Mouse (Mus musculus) CD4-positive helper T cell, adult 2 months (primary cell): ENCODE results near the gene Rnf220.

Experiments
- DNase-seq: peaks from one replicate; pipeline ENCODE4 v3.0.0-alpha.2; 2012; ENCODE audit warnings: low read depth, missing footprints, low spot score

Rnf220 gene

DNA sequence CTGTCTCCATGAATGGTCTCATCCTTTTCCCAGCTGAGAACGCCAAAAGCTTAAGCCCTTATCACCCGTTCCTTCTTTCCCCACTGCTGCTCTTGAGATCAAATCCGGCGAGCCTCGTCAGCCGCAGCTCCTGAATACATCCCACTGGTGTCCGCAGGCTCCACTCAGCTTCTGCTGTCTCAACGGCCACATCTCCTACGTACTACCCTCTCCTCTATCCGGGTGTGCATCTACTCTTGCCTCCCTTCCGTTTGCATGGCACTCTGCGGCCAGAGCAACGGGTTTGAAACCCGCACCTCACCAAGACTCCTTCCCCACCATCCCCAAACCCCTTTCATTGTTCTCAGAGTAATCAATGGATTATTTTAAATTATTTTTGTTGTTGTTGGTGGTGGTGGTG lies 58.8 kb downstream of the Rnf220 start:
- no peak for DNase-seq

DNA sequence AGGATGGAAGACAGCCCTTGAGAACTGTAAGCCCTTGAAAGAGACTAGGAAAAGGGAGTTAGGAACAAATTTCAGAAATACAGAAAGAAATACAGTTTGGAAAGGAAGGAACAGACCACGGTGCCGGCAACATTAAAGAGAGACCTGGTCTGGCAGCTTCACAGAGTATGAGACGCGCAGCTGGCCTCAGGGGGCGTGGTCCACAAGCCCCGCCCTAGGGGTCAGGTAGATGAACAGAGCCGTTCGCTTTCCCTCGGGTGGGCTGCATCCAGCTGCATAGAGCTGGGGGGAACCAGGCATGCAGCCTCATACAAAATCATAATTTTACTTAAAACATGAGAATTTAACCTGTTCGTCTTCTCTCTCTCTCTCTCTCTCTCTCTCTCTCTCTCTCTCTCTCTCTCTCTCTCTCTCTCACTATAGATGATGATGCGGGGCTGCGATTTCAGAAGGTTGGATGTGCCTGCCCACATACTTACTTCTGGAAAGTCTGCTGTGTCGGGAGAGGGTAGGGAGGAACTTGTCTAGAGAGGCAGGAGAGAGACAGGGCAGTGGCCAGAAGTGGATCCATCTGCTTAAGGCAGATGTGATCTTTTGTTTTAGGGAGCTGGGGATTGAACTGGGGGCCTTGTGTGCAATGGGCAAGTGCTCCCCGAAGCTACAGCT lies 59.7 kb downstream of the Rnf220 start:
- no peak for DNase-seq

DNA sequence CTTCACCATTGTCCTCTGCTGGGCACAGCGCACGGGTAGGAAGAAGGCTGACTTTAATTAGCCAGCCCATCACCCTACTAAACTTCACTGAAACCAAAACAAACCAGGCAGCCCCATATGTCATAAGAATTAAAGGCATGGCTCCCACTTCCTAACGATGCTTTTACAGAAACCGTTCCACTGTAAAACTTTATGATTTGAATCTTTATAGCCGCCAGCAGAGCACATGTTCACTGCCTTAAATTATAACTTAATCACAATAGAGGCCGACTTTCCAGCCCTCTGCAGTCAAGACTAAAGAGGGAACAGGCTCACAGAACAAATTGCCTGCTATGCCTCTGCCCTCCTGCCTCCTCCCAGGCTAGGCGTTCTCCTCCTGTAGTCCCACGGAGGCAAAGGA lies 62.5 kb downstream of the Rnf220 start:
- DNase-seq: no peak

DNA sequence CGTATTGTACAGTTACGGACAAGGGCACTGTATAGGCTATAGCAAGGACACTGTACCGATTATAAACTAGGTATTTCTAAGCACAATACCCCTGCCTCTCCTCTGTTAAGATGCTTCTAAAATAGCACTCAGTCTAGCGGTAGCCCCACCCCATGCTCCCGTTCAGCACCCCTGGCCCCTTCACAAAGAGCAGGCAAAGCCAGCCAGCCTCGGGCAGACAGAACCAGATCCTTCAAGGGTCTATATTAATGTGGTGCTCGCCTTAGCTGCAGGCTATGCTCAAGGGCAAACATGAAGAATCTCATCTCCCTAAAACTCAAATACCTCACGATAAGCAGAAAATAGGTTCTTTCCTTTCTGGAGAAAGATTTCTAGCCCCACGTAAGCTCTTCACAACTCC lies 67.2 kb downstream of the Rnf220 start:
- no peak for DNase-seq

DNA sequence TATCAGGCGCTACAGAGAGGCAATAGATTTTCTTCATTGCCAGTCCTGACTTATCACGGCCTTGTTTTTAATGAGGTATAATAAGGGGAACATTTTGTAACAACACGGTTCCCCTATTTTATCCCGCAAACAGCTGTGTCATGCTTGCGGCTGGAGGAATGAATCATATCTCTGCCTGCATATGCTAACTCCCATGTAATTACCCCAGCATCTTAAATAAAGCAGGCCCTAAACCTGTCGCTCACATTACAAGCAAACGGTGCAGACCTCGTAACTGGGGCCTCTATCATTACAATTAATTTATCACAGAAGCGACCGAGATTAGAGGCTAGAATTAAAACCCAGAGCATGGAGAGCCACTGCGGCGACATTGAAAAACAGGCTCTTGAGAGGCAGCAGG lies 69.3 kb downstream of the Rnf220 start:
- no peak for DNase-seq

DNA sequence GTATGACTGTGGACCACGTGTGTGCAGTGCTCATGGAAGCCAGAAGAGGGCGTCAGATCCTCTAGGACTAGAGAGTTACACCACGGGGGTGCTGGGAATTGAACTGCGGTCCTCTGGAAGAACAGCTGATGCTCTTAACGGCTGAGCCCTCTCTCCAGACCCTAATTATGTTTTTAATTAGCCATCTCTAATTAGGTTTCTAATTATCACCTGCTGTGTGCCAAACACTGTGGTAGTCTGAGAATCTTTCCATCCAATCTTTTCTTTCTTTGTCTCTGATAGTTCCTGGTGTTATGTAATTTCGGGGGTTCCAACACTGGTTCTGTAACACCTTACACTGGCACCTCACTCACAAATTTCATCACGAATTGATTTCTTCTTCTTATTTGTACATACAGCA lies 75.8 kb downstream of the Rnf220 start:
- no peak for DNase-seq

DNA sequence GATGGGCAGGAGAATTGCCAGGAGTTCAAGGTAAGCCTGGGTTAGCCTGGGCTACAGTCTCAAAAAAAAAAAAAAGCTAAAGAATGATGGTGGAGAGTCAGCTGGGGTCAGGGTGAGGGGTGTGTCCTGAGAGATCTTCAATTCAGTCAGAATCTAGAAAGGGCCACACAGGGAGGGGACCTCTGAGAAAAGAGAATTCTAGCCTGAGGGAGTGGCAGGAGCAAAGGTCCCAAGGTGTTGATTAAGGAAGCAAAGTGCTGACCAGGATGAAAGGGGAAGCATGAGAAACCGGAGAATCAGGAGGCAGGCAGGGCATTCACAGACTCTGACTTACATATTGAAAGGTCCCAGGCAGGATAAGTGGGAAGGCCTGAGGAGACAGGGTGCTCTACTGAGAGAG lies 80.0 kb downstream of the Rnf220 start:
- DNase-seq: no peak

DNA sequence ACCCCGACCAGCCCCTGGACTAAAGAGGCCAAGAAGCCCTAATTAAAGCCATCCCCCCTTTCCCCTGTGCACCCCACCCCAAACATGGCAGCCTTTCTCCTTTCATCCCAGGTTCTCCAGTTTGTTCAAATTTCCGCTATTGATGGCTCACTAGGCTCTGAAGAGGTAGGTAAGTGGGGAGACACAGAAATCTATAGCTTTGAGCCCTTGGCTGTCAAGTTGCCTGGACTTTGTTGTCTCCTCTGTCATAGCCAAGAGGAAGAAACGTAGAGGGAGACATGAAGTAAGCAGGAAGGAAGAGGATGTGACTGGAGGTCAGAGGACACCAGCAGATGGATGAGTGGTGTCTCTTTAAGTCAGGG lies 86.8 kb downstream of the Rnf220 start:
- no peak for DNase-seq

DNA sequence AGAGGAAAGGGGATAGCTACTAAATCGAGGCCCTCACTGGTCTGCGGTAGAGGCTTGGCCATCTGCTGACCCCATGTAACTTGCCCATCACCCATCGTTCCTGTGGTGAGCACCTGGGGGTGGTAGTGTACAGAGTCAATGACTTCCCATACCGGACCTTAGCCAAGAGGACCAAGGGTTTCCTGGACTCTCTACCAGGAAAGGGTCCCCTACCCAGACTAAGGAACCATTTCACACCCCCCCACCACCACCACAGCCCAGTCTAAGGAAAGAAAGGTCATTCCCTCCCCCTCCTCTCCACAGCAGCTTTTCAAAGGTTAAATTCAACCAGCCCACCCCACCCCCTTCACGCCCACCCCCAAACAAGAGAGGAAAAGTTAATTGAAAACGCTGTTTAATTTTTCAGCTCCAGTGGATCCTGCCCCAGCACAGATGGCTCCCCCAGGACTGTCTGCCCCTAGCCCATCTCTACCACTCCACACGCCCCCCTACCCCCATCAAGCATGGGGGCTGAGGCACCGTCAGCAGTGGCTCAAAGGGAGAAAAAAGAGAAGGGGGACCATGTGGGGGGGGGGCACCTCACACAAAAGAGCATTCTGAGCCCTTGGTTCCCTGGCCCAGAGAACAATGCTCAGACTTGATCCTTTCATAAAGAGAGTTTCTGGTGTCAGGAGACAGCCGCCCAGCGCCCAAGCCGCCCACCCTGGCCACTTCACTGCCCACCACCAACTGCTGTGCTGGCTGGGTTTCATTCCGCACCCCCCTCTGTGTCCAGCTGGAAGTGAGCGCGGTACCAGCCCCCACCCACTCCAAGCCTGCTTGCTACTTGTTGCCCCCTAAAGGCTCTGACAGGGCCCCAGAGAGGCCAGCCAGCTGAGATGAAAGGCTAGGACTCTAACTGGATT lies 87.5 kb downstream of the Rnf220 start:
- DNase-seq: no peak

DNA sequence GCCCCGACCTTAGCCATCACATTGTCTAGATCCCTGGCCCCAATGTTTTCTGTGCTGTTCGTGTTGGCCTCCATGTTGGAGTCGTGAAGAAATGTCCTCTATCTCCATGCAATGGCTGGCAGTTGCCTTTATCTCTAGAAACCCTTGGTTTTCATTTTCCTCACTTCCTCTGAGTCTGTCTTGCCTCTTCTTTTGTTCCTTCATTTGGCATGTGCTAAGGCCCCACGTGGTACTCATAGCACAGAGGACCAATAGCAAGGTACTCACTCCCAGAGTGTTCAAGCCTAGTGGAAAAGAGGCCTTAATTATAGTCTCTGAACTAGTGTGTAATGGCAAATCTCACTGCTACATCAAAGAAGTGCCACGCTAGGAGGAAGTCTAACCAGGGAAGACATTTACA lies 88.9 kb downstream of the Rnf220 start:
- DNase-seq: no peak

DNA sequence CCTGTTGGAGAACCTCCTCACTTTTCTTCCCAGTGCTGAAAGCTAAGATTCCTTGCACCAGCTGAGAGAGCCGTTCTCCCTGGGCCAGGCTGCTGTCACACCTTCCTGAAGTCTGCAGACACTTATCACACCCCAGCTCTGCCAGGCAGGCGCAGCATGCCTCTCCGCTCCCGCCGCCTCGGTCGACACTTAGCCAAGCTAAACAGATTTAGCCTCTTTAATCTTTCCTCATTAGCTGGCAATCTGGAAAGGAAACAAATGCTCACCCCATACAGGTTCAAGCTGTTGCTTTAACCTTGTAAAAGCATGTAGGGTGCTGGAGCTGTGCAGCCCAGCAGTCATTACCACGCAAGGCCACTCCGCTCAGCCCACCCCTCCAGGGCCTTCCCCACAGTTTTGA lies 90.9 kb downstream of the Rnf220 start:
- DNase-seq: no peak

DNA sequence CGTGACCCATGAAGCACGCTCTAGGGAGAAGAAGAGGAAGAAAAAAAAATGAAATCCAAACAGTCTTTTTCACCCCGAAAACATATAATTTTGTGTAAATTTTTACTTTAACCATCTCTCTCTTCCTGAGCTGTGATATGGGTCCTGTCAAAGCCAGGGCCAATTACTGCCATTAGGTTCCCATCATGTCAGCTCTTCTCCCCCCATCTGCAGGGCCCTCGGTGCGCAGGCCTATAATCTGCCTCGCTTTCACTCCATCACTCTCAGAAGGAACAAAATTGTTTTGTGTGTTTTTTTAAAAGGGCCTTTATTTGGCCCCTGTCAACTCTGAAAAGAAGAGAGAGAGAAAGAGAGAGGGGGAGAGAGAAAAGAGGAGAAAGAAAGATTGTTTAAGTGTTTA lies 91.6 kb downstream of the Rnf220 start:
- no peak for DNase-seq

DNA sequence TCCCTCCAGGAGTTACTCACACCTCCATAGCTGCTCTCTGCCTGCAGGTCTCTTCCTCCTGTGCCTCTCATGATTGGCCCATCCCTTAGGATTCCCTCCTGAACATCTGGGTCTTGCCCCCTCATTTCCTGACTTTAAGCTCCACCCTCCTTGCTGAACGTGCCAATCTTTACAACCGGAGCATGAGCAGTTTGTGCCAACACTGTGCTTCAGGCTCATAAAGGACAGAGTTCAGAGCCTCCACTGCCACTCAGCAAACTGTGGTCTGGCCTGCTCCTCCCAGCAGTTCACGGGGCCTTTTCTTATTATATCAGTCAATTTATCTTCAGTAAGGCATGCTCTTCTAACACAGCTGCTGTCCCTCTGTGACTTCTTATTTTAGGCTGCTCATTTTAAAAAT lies 93.4 kb downstream of the Rnf220 start:
- DNase-seq: no peak

DNA sequence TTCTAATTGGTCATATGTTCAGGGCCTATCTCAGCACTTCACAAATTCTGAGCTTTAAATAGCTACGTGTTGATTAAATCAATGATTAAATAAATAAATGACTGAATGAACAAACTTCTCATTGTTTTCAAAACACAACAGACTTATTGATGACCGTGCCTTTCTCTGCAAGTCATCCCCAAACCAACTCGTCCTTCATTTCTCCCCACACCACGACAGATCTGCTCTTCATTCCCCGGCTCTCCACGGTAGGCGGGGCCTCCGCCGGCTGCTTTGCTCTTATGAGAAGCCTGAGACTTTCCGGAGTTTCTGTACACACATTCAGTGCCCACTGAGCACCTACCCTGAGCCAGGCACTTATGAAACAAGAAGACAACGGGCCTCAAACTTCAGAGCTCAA lies 99.7 kb downstream of the Rnf220 start:
- DNase-seq: no peak

DNA sequence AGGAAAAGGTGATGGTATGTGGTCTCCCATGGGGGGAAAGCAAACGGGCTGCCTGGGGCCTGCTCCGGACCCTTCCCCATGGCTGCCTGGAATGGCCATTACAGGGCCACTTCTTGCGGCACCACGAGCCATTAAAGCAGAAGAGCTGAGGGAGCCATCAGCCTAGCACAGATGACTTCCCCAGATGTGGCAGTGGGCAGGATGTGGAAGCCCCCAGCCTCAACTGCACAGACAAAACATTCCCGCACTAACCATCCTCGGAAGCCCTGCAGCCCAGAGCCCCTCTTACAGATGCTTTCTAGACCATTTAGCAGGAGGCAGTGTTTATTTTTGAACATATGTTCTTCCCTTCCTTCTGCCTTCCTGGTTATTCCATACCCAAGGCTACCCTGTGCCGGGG lies 103.8 kb downstream of the Rnf220 start:
- DNase-seq: no peak

DNA sequence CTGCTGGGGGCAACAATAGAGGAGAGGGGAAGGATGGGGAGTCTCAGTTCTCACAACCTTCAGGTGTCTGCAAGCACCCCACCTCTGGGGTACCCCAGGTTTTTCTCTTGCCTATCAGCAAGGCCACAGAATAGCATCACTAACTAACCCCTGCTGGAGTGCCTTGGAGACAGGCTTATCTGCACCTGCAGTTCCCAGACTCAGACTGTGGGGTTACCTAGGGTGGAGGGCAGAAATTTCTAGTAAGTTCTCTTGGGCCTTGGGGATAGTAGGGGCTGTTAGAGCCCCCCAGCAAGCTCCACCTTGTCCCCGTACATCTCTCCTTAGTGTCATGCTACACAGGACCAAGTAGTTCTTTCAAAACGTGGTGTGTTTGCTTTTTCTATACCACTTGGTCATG lies 104.5 kb downstream of the Rnf220 start:
- no peak for DNase-seq

DNA sequence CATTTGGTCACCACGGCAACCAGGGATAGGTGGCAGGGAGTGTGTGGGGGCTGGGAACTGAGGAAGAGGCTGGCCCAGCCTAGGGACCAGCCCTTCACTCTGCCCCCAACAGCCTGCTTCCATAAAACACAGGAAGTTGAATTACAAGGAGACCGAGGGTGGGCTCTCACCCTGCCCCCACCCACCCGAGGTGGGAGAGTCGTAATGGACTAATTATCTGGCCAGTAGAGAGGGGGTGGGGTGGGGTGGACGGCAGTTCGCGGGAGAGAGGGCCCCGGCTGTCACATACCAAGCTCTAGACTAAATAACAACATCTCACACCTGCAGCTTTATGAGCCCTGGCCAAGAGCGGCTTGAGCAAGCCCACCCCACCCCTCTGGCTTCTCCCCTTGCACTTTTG lies 104.9 kb downstream of the Rnf220 start:
- no peak for DNase-seq

DNA sequence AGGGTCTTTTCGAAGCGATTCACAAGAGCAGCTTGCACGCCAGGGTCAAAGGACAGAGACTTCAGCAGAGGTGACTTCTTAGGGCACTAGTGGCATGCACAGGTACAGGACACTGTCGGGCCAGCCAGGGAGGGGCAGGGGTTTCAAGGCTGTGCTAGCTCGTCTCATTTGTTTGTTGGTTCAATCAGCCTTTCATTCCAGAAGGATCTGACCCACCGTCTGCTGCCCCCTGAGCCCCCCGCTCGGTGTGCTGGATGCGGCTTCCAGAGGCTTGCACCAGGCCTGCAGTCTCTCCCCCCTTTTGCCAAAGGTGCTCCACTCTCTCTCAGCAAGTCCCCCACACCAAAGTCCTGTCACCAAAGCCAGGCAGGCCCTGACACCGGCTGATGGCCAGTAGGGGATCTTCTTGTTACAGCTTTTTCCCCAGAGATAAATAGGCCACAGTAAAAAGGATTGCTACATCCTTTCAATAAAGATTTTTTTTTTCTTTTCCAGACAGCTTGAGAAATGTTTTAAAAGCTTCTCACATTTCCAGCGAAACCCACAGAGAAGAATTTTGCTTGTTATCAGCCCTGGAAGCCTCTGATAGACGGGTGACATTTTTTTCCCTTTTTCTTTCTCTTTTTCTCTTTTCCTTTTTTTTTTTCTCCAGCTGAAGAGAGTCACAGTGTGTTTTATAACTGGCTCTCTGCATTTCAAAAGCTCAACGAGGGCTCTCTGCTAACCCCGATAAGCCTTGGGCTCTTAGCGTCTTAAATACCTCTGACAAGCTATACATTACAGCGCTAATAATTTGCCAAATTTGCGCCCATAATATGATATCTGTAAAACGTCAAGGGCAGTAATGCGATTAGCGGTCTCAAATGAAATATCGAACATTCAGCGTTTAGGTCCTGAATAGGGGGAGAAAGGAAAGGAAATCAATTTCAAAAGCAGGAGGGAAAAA lies 105.7 kb downstream of the Rnf220 start:
- no peak for DNase-seq

DNA sequence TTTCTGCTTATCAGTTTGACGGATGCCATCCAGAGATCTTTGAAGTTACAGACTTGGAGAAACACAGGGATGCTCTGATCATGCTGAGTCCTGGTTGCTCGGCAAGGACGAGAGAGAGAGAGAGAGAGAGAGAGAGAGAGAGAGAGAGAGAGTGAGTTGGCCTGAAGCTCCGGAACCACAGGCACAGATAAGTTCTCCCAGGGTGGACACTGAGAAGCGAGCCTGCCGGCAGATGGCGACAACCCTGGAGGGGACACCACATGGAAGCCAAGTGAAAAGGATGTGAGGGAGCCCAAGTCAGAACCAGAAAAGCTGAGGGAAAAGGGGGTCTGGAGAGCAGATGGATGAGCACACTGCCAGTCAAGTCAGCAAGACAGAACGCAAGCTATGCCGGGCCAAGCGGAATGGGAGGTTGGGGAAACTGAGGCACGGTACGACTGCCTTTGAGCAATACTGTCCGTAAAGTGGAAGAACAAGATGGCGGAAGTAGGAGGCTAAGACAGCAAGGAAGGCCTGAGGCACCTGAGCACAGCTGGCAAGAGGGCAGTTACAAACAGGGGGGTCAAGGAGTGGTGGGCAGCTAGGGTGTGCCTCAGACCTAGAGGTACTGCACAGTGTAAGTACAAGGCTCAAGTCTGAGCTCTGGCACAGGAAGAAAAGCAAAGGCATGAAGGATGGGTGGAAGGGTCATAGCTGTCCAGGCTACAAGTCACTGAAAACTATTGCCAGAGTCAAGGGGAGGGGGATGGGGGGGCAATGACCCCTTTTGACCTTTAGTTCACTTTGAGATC lies 107.4 kb downstream of the Rnf220 start:
- no peak for DNase-seq

DNA sequence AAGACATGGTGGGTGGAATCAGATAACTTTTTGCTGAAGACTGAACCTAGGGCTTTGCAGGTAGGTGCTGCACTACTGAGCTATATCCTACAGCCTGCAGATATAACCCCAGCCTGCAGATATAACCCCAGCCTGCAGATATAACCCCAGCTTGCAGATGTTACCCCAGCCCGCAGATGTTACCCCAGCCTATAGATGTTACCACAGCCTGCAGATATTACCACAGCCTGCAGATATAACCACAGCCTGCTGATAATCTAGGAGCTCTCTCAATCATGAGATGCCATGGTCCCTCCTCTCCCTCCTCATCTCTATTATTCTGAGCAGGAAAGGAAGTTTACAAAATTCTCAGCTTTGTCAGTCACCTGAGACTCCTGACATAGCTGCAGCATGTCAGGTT lies 111.6 kb downstream of the Rnf220 start:
- DNase-seq: no peak

DNA sequence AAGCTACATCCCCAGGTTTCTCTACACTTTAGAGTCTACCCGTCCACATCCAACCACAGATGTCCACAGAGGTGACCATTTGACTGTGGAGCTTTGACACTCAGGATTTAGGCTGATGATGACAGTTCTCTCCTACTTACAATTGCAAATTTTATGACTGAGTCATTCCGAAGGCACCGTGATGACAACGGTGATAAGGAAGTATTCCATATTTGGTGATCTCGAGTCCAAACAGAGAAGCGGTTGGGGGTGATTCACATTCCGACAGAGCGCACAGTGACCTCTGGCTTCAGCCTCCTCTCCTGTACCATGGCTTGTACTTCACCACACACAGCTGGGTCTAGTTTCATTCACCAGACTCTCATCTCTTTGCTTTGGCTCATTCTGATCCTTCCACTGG lies 115.0 kb downstream of the Rnf220 start:
- DNase-seq: no peak

DNA sequence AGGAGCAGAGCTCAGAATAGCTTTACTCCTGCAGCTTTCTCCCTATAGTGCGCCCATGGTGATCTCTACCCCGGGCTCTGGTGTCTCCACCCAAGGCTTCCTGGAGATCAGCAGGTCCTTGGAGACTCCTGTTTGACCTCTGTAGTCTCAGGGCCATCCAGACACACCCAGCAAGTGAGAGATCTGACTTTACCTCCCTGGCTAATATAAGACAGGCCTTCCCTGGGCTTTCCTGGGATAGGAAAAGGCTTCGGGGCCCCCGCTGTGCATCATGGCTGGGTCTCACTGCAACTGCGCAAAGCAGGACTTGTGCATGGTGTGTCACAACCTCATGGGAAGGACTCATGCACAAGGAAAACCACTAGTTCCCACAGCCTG lies 116.3 kb downstream of the Rnf220 start:
- no peak for DNase-seq
